Mouse (Mus musculus) MEL (cell line): ENCODE data around the gene Srgap2.

ENCODE experiments used
- BHLHE40 ChIP-seq: IDR thresholded peaks from 2 replicates; pipeline ENCODE4 v1.6.1; 2012; ENCODE audit warnings: low read depth, mild to moderate bottlenecking, inconsistent platforms, low read length, improper control_type of control experiment, borderline replicate concordance
- CTCF ChIP-seq, 3 experiments: IDR thresholded peaks in 2 of 3; conservative IDR thresholded peaks in 1 of 3; 2 replicates each; pipeline ENCODE4 v1.5.1; 2011 to 2012; ENCODE audit warnings: low read length in 3 of 3, low read depth in 2 of 3, mild to moderate bottlenecking in 2 of 3, improper control_type of control experiment in 1 of 3, inconsistent platforms in 1 of 3, mixed read lengths in 1 of 3, moderate library complexity in 1 of 3; ENCODE audit not compliant: control insufficient read depth in 1 of 3, insufficient read depth in 1 of 3, poor library complexity in 1 of 3, severe bottlenecking in 1 of 3
- EP300 ChIP-seq, 2 experiments: IDR thresholded peaks; 2 replicates each; pipeline ENCODE4 v1.6.1; 2011; ENCODE audit warnings: improper control_type of control experiment in 2 of 2, low read length in 2 of 2, low read depth in 1 of 2, mild to moderate bottlenecking in 1 of 2
- HCFC1 ChIP-seq: IDR thresholded peaks from 2 replicates; pipeline ENCODE4 v1.6.1; 2012; ENCODE audit warnings: low read depth, mild to moderate bottlenecking, inconsistent platforms, low read length, improper control_type of control experiment, moderate library complexity
- MAX ChIP-seq: IDR thresholded peaks from 2 replicates; pipeline ENCODE4 v1.6.1; 2011; ENCODE audit warnings: low read length, improper control_type of control experiment
- NELFE ChIP-seq: IDR thresholded peaks from 2 replicates; pipeline ENCODE4 v1.6.1; 2011; ENCODE audit warnings: low read depth, low read length, improper control_type of control experiment
- POLR2A ChIP-seq, 2 experiments: IDR thresholded peaks; 2 replicates each; pipeline ENCODE4 v1.6.1; 2011 to 2012; ENCODE audit warnings: low read length in 2 of 2, mild to moderate bottlenecking in 2 of 2, control low read depth in 1 of 2, improper control_type of control experiment in 1 of 2, low read depth in 1 of 2, moderate library complexity in 1 of 2; ENCODE audit not compliant: control insufficient read depth in 1 of 2, insufficient read depth in 1 of 2, poor library complexity in 1 of 2
- USF2 ChIP-seq, 2 experiments: IDR thresholded peaks; 2 replicates each; pipeline ENCODE4 v1.6.1; 2011 to 2012; ENCODE audit warnings: improper control_type of control experiment in 2 of 2, low read length in 2 of 2, borderline replicate concordance in 1 of 2, inconsistent platforms in 1 of 2, low read depth in 1 of 2, mild to moderate bottlenecking in 1 of 2; ENCODE audit not compliant: insufficient read depth in 1 of 2
- ZKSCAN1 ChIP-seq: IDR thresholded peaks from 2 replicates; pipeline ENCODE4 v1.6.1; 2012; ENCODE audit warnings: low read depth, mild to moderate bottlenecking, inconsistent platforms, low read length, improper control_type of control experiment, moderate library complexity

DNA sequence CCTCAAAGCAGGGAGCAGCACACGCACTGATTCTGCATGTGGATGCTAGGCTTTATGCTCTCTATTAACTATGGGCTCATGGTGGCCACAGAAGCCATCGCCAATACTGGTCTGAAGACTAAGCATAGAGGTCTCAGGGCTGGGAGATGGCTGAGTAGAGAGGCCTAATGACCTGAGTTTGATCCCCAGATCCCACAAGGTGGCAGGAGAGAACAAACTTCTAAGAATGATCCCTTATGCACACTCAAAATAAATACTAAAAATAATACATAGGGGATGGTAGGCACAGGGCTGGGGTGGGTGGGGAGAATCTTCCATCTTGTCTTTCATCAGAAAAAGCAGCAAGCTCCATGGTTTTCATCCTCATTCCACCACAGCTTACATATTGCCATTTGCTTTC is 165.1 kb downstream of the Srgap2 start:
- TF ChIP-seq CTCF (IDR thresholded peaks at IDR 0.05 in 2 of 3, conservative IDR thresholded peaks at IDR 0.05 in 1 of 3; ENCODE audit: control insufficient read depth in 1 of 3, insufficient read depth in 1 of 3, low read depth in 2 of 3, low read length in 3 of 3, poor library complexity in 1 of 3, severe bottlenecking in 1 of 3) = peak in 1 of 3 experiments; percentile 11; a peak in 1 of 6 replicates
- no peak for TF ChIP-seq NELFE
- TF ChIP-seq POLR2A (IDR thresholded peaks at IDR 0.05; ENCODE audit: control insufficient read depth in 1 of 2, insufficient read depth in 1 of 2, low read depth in 1 of 2, low read length in 2 of 2, poor library complexity in 1 of 2) = no peak
- TF ChIP-seq ZKSCAN1 = no peak
- no peak for TF ChIP-seq EP300 (IDR thresholded peaks at IDR 0.05; ENCODE audit: low read depth in 1 of 2, low read length in 2 of 2)
- TF ChIP-seq HCFC1 = no peak
- TF ChIP-seq MAX = no peak
- TF ChIP-seq USF2 (IDR thresholded peaks at IDR 0.05; ENCODE audit: borderline replicate concordance in 1 of 2, insufficient read depth in 1 of 2, low read depth in 1 of 2, low read length in 2 of 2) = no peak
- no peak for TF ChIP-seq BHLHE40
